Mouse (Mus musculus): ENCODE results near the gene Nkrf. TPM values are rescaled to one million over a fixed set of nuclear protein-coding genes. Genes with fewer than 3 reads are reported as not detected.
"Not testable (repeated sequence)": the region's sequence is repeated elsewhere in the genome, so short reads cannot be mapped to it uniquely, and the experiment has no call there.

Gene Nkrf
- polyA plus RNA-seq, 1 experiment from 2014 or later, result 8.7 TPM

DNA sequence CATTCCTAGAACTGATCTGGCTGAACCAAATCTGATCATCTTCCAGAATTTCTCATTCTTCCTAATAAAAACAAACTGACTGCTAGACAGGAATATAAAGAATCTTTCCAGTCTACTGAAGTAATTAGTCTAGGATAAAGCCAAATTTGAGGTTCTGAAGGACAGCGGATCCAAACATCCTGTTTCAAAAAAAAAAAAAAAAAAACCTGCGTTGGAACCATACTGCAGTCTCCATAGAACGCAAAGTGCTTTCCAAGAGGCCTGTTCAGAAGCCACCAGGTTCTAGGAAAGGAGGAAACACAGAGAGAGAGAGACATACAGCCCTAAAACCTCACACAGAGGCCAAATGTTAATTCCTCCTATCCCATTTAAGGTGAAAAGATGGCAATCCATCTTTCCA is 1.0 kb downstream of the Nkrf start:
- Histone ChIP-seq H3K4me1 (no peaks in the 10 kb centered on the region), H3K4me2 (replicated peaks) (peak overlapping the region; percentile 57), H3K9me3 (no peaks in the 10 kb centered on the region), H3K27me3 (no peaks in the 10 kb centered on the region), H3K36me3 (no peaks in the 10 kb centered on the region), H3K4me3 (peak overlapping the region; percentile 59), H3K9ac (replicated peaks) (peak overlapping the region; percentile 79), H3K27ac (replicated peaks) (peak overlapping the region; percentile 82)
- WGBS, result 41% methylated on average over 3 of the region's 3 CpGs
- no peak for ATAC-seq (ENCODE audit: low FRiP score, low read depth)

- not testable (repeated sequence) for ATAC-seq (ENCODE audit: low FRiP score, low read depth); H3K36me3 ChIP-seq; H3K4me1 ChIP-seq; H3K9ac ChIP-seq (replicated peaks); H3K27ac ChIP-seq (replicated peaks); H3K27me3 ChIP-seq; H3K9me3 ChIP-seq; H3K4me3 ChIP-seq; H3K4me2 ChIP-seq (replicated peaks)
- 25% methylated on average over 1 of the region's 1 CpGs for WGBS
Measured at GRCm38 (mm10) chrX:36898931-36899330, 3.8 kb downstream of the Nkrf start.

- Histone ChIP-seq H3K9me3 (0 out of 2 replicates have a peak, but pooled peaks cover 4% of the 10 kb centered on the region), H3K4me3 (no peak overlapping the region), H3K36me3 (peaks cover 12% of the 10 kb centered on the region), H3K27ac (replicated peaks) (no peak overlapping the region), H3K9ac (replicated peaks) (no peak overlapping the region), H3K4me2 (replicated peaks) (no peak overlapping the region), H3K27me3 (no peaks in the 10 kb centered on the region), H3K4me1 (no peaks in the 10 kb centered on the region)
- ATAC-seq (ENCODE audit: low FRiP score, low read depth), result no peak
- WGBS, result 91% methylated on average over 1 of the region's 1 CpGs
Measured at GRCm38 (mm10) chrX:36884719-36885118, 18.0 kb downstream of the Nkrf start.

- H3K27ac ChIP-seq (replicated peaks), result peak overlapping the region; percentile 84
- H3K9ac ChIP-seq (replicated peaks), result peak overlapping the region; percentile 76
- H3K27me3 ChIP-seq, result no peaks in the 10 kb centered on the region
- whole genome bisulfite sequencing, result 6% methylated on average over 36 of the region's 36 CpGs
- peaks cover 6% of the 10 kb centered on the region; the same call in 1 of the 2 replicates for H3K4me1 ChIP-seq
- ATAC-seq (ENCODE audit: low FRiP score, low read depth), result peak; percentile 64
- peak overlapping the region; percentile 68 for H3K4me3 ChIP-seq
- H3K36me3 ChIP-seq, result no peaks in the 10 kb centered on the region
- no peaks in the 10 kb centered on the region for H3K9me3 ChIP-seq
- H3K4me2 ChIP-seq (replicated peaks), result peak overlapping the region; percentile 58
Measured at GRCm38 (mm10) chrX:36874704-36875128, 28.0 kb downstream of the Nkrf start.

GRCm38 (mm10) chrX:36874178-36874696 is 28.5 kb downstream of the Nkrf start:
- peaks cover 6% of the 10 kb centered on the region; the same call in 1 of the 2 replicates for H3K4me1 ChIP-seq
- WGBS, result 17% methylated on average over 57 of the region's 57 CpGs
- peak overlapping the region; percentile 76 for H3K9ac ChIP-seq (replicated peaks)
- no peaks in the 10 kb centered on the region for H3K27me3 ChIP-seq
- H3K9me3 ChIP-seq, result no peaks in the 10 kb centered on the region
- H3K36me3 ChIP-seq, result no peaks in the 10 kb centered on the region
- ATAC-seq (ENCODE audit: low FRiP score, low read depth), result peak; percentile 97
- peak overlapping the region; percentile 58 for H3K4me2 ChIP-seq (replicated peaks)
- H3K27ac ChIP-seq (replicated peaks), result peak overlapping the region; percentile 84
- peak overlapping the region; percentile 68 for H3K4me3 ChIP-seq

DNA sequence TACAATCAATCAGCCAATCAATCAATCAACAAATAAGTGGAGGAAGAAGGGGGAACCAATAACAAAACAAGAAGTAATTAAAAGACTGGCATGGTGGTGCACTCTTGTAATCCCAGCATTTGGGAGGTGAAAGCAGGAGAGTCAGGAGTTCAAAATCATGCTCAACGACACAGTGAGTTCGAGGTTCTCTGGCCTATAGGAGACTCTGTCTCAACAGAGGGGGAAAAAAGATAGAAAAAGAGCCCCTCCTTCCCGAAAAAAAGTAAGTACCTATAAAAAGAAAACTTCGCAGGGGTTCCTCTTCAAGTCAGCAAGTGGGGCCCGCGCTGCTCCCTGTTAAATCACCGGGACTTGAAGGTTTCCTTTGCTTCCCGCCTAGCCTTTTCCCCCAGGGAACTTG is 28.9 kb downstream of the Nkrf start, which contains the start of the genes Ube2a and C330007P06Rik:
TSS of gene Ube2a (plus strand) at position 136 of the 400 bp plus-strand sequence.
TSS of gene C330007P06Rik (minus strand) at position 347 of the 400 bp plus-strand sequence.
- ATAC-seq (ENCODE audit: low FRiP score, low read depth), result peak; percentile 8; the same call in 1 of the 2 replicates
- peak within 1 kb of the TSS; percentile 76 for H3K9ac ChIP-seq (replicated peaks)
- H3K4me1 ChIP-seq, result peaks cover 6% of the 10 kb centered on the region; the same call in 1 of the 2 replicates
- no peaks in the 10 kb centered on the region for H3K27me3 ChIP-seq
- WGBS, result 32% methylated on average over 8 of the region's 8 CpGs
- H3K36me3 ChIP-seq, result no peaks in the 10 kb centered on the region
- peak within 1 kb of the TSS; percentile 58 for H3K4me2 ChIP-seq (replicated peaks)
- peak within 1 kb of the TSS; percentile 84 for H3K27ac ChIP-seq (replicated peaks)
- H3K9me3 ChIP-seq, result no peaks in the 10 kb centered on the region
- peak within 1 kb of the TSS; percentile 68 for H3K4me3 ChIP-seq

GRCm38 (mm10) chrX:36870372-36870771 is 32.3 kb downstream of the Nkrf start:
- Histone ChIP-seq H3K36me3 (no peaks in the 10 kb centered on the region), H3K9ac (replicated peaks) (no peak overlapping the region), H3K27ac (replicated peaks) (no peak overlapping the region), H3K4me3 (no peak overlapping the region), H3K27me3 (no peaks in the 10 kb centered on the region), H3K4me2 (replicated peaks) (no peak overlapping the region), H3K4me1 (peaks cover 3% of the 10 kb centered on the region; the same call in 1 of the 2 replicates), H3K9me3 (no peaks in the 10 kb centered on the region)
- ATAC-seq (ENCODE audit: low FRiP score, low read depth), result no peak
- WGBS, result 78% methylated on average over 3 of the region's 3 CpGs

DNA sequence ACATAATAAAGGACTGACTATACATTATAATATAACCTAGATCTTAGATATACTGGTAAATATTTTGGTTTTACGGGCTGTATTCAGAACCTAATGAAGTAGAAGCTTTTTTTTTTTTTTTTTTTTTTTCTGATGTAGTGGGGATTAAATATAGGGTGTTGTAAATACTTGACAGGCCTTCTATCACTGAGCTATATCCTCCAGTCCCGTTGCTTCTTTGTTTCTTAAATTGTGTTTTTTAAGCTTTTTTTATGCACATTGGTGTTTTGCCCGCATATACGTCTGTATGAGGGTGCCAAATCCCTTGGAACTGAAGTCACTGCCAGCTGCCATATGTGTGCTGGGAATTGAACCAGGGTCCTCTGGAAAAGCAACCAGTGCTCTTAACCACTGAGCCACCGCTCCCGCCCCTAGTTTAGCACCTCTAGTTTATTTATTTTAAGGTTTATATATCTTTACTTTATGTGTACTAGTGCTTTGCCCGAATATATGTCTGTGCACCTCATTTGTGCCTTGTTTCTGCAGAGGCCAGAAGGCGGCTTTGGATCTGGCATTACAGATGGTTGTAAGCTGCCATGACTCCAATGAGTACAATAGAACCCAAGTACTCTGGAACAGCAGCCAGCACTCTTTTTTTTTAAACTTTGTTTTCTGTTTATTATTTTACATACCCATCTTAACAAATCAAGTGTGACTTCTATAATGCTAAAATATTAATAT is 37.9 kb downstream of the Nkrf start:
- Histone ChIP-seq H3K4me3 (peak overlapping the region; percentile 51), H3K27me3 (no peaks in the 10 kb centered on the region), H3K4me1 (0 out of 2 replicates have a peak, but pooled peaks cover 6% of the 10 kb centered on the region), H3K9ac (replicated peaks) (no peak overlapping the region), H3K4me2 (replicated peaks) (peak overlapping the region; percentile 38; the same call in 1 of the 2 replicates), H3K36me3 (no peaks in the 10 kb centered on the region), H3K9me3 (no peaks in the 10 kb centered on the region), H3K27ac (replicated peaks) (no peak overlapping the region)
- no peak for ATAC-seq (ENCODE audit: low FRiP score, low read depth)
- 53% methylated on average over 8 of the region's 8 CpGs for WGBS

- Histone ChIP-seq H3K9ac (replicated peaks) (no peak overlapping the region), H3K4me3 (peak overlapping the region; percentile 51), H3K27ac (replicated peaks) (peak overlapping the region; percentile 58), H3K4me2 (replicated peaks) (peak overlapping the region; percentile 51), H3K36me3 (no peaks in the 10 kb centered on the region), H3K27me3 (no peaks in the 10 kb centered on the region), H3K9me3 (no peaks in the 10 kb centered on the region), H3K4me1 (0 out of 2 replicates have a peak, but pooled peaks cover 6% of the 10 kb centered on the region)
- peak; percentile 86 for ATAC-seq (ENCODE audit: low FRiP score, low read depth)
- 14% methylated on average over 42 of the region's 44 CpGs for WGBS
Measured at GRCm38 (mm10) chrX:36863766-36864608, 38.7 kb downstream of the Nkrf start.

GRCm38 (mm10) chrX:36852631-36853030 is 50.1 kb downstream of the Nkrf start:
- H3K9me3 ChIP-seq, result no peaks in the 10 kb centered on the region
- H3K27ac ChIP-seq (replicated peaks), result no peak overlapping the region
- no peaks in the 10 kb centered on the region for H3K36me3 ChIP-seq
- no peaks in the 10 kb centered on the region for H3K27me3 ChIP-seq
- H3K4me1 ChIP-seq, result no peaks in the 10 kb centered on the region
- 84% methylated on average over 8 of the region's 8 CpGs for WGBS
- no peak overlapping the region for H3K4me3 ChIP-seq
- H3K9ac ChIP-seq (replicated peaks), result no peak overlapping the region
- ATAC-seq (ENCODE audit: low FRiP score, low read depth), result no peak
- no peak overlapping the region for H3K4me2 ChIP-seq (replicated peaks)

DNA sequence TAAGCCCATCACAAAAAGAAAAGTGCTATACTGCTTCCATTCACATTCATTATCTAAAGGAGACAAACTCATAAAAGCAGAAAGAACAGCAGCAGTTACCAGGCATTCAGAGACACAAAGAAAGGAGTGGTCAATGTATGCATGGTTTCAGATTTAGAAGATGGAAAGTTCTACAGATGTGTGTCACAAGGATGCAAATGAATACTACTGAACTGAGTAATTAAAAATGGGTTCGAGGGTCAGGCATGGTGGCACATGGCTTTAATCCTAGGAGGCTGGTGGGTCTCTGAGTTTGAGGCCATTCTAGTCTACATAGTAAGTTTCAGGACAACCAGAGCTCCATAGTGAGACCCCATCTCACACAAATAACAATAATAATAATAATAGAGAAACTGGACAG is 55.5 kb downstream of the Nkrf start:
- ATAC-seq (ENCODE audit: low FRiP score, low read depth), result no peak
- Histone ChIP-seq H3K4me3 (no peak overlapping the region), H3K4me1 (no peaks in the 10 kb centered on the region), H3K36me3 (no peaks in the 10 kb centered on the region), H3K9ac (replicated peaks) (no peak overlapping the region), H3K4me2 (replicated peaks) (no peak overlapping the region), H3K9me3 (no peaks in the 10 kb centered on the region), H3K27ac (replicated peaks) (no peak overlapping the region), H3K27me3 (no peaks in the 10 kb centered on the region)
- WGBS, result 86% methylated on average over 1 of the region's 1 CpGs

All from midbrain, embryonic 12.5 days (tissue).